Mouse (Mus musculus): ENCODE results near the gene Ptprcap. TPM values are rescaled to one million over a fixed set of nuclear protein-coding genes. Genes with fewer than 3 reads are reported as not detected.

The Ptprcap gene
- polyA plus RNA-seq, 1 experiment from 2014 or later: 0.68 TPM

DNA sequence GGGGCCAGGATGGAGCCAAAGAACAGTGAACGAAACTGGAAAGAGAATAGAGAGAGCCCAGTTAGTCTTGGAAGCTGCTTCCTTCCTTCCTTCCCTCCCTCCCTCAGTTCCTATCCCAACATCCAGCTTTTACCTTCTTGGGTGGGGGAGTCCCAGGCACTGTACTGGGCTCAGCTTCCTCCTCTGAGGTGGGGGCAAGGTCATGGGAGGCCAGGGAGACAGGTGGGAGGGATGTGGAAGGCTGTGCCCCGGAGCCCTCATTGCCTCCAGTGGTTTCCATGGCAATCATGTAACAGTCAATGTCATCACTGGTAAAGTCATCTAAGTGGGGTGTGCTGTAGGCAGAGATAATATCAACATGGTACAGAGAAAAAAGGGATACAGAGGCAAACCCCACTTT is 42.6 kb downstream of the Ptprcap start:
- Histone ChIP-seq H3K4me3 (replicated peaks; ENCODE audit: low read length) (no peak overlapping the region), H3K4me1 (replicated peaks; ENCODE audit: control insufficient read depth, insufficient read depth, low read length) (peaks cover 21% of the 10 kb centered on the region), H3K4me2 (replicated peaks) (no peak overlapping the region), H3K36me3 (replicated peaks; ENCODE audit: control insufficient read depth, insufficient read depth) (peaks cover 44% of the 10 kb centered on the region), H3K27ac (no peak overlapping the region), H3K27me3 (ENCODE audit: control insufficient read depth, insufficient read depth, low read length) (no peaks in the 10 kb centered on the region), H3K9me3 (ENCODE audit: control insufficient read depth, low read length) (no peaks in the 10 kb centered on the region), H3K9ac (no peak overlapping the region)
- no peak for ATAC-seq (ENCODE audit: low FRiP score)
- 50% methylated on average over 2 of the region's 2 CpGs for WGBS
- DNase-seq (ENCODE audit: low spot score): no peak

DNA sequence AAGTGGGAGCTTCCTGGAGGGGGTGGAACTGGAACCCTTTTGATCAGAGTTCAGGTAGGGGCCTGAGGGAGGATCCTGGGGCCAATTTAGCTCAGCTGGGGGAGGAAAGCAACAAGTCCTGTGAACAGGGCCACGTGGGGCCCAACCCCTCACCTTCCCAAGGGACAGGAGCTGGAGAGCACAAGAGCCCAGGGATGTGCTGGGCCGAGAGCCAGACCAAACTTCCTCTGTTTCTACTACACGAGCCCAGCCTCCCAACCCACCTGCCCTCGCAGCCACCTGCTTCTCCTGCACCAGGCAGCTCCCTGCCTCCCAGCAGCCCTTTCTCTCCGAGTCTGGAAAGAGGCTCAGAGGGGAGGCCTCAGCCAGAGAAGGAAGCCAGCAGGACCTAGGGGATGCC is 43.1 kb downstream of the Ptprcap start:
- no peaks in the 10 kb centered on the region for H3K9me3 ChIP-seq (ENCODE audit: control insufficient read depth, low read length)
- DNase-seq (ENCODE audit: low spot score): no peak
- H3K4me2 ChIP-seq (replicated peaks): no peak overlapping the region
- no peak overlapping the region for H3K27ac ChIP-seq
- no peaks in the 10 kb centered on the region for H3K27me3 ChIP-seq (ENCODE audit: control insufficient read depth, insufficient read depth, low read length)
- no peak overlapping the region for H3K9ac ChIP-seq
- no peak for ATAC-seq (ENCODE audit: low FRiP score)
- 57% methylated on average over 5 of the region's 5 CpGs for WGBS
- no peak overlapping the region for H3K4me3 ChIP-seq (replicated peaks; ENCODE audit: low read length)
- H3K4me1 ChIP-seq (replicated peaks; ENCODE audit: control insufficient read depth, insufficient read depth, low read length): peaks cover 22% of the 10 kb centered on the region
- H3K36me3 ChIP-seq (replicated peaks; ENCODE audit: control insufficient read depth, insufficient read depth): peaks cover 44% of the 10 kb centered on the region

GRCm38 (mm10) chr19:4197180-4197579 is 43.8 kb downstream of the Ptprcap start:
- ATAC-seq (ENCODE audit: low FRiP score): no peak
- peaks cover 44% of the 10 kb centered on the region for H3K36me3 ChIP-seq (replicated peaks; ENCODE audit: control insufficient read depth, insufficient read depth)
- WGBS: 73% methylated on average over 3 of the region's 3 CpGs

GRCm38 (mm10) chr19:4201291-4201909 is 48.0 kb downstream of the Ptprcap start, which contains the start of gene Rad9a:
Gene Rad9a (minus strand): TSS chr19:4201662.
- peak within 1 kb of the TSS; percentile 95 for H3K4me2 ChIP-seq (replicated peaks)
- peak within 1 kb of the TSS; percentile 47; the same call in 1 of the 2 replicates for H3K27ac ChIP-seq
- peak within 1 kb of the TSS; percentile 76 for H3K9ac ChIP-seq
- H3K36me3 ChIP-seq (replicated peaks; ENCODE audit: control insufficient read depth, insufficient read depth): peaks cover 12% of the 10 kb centered on the region
- H3K4me1 ChIP-seq (replicated peaks; ENCODE audit: control insufficient read depth, insufficient read depth, low read length): peaks cover 22% of the 10 kb centered on the region
- no peaks in the 10 kb centered on the region for H3K9me3 ChIP-seq (ENCODE audit: control insufficient read depth, low read length)
- WGBS: under 1% methylated on average over 34 of the region's 34 CpGs
- peak within 1 kb of the TSS; percentile 61 for H3K4me3 ChIP-seq (replicated peaks; ENCODE audit: low read length)
- H3K27me3 ChIP-seq (ENCODE audit: control insufficient read depth, insufficient read depth, low read length): peaks cover 7% of the 10 kb centered on the region; the same call in 1 of the 2 replicates
- ATAC-seq (ENCODE audit: low FRiP score) (peak; percentile 90), DNase-seq (ENCODE audit: low spot score) (peak; percentile 96)

More at GRCm38 (mm10) chr19:4197180-4197579, 43.8 kb downstream of the Ptprcap start:
- Histone ChIP-seq H3K4me2 (replicated peaks) (no peak overlapping the region), H3K27me3 (ENCODE audit: control insufficient read depth, insufficient read depth, low read length) (no peaks in the 10 kb centered on the region), H3K4me3 (replicated peaks; ENCODE audit: low read length) (no peak overlapping the region), H3K9ac (no peak overlapping the region), H3K4me1 (replicated peaks; ENCODE audit: control insufficient read depth, insufficient read depth, low read length) (peaks cover 28% of the 10 kb centered on the region), H3K27ac (no peak overlapping the region), H3K9me3 (ENCODE audit: control insufficient read depth, low read length) (no peaks in the 10 kb centered on the region)
- no peak for DNase-seq (ENCODE audit: low spot score)

GRCm38 (mm10) chr19:4202149-4202548 is 48.7 kb downstream of the Ptprcap start:
- DNase-seq (ENCODE audit: low spot score): no peak
- H3K27ac ChIP-seq: peak overlapping the region; percentile 18; the same call in 1 of the 2 replicates
- peaks cover 4% of the 10 kb centered on the region for H3K36me3 ChIP-seq (replicated peaks; ENCODE audit: control insufficient read depth, insufficient read depth)
- H3K4me2 ChIP-seq (replicated peaks): peak overlapping the region; percentile 95
- peak; percentile 10; the same call in 1 of the 2 replicates for ATAC-seq (ENCODE audit: low FRiP score)
- H3K9me3 ChIP-seq (ENCODE audit: control insufficient read depth, low read length): no peaks in the 10 kb centered on the region
- H3K4me3 ChIP-seq (replicated peaks; ENCODE audit: low read length): peak overlapping the region; percentile 61
- H3K9ac ChIP-seq: peak overlapping the region; percentile 74
- H3K27me3 ChIP-seq (ENCODE audit: control insufficient read depth, insufficient read depth, low read length): peaks cover 7% of the 10 kb centered on the region; the same call in 1 of the 2 replicates
- WGBS: 35% methylated on average over 7 of the region's 7 CpGs
- peaks cover 22% of the 10 kb centered on the region for H3K4me1 ChIP-seq (replicated peaks; ENCODE audit: control insufficient read depth, insufficient read depth, low read length)

GRCm38 (mm10) chr19:4203148-4203547 is 49.7 kb downstream of the Ptprcap start:
- H3K27ac ChIP-seq: no peak overlapping the region
- DNase-seq (ENCODE audit: low spot score): no peak
- 67% methylated on average over 3 of the region's 3 CpGs for WGBS
- peak overlapping the region; percentile 95; the same call in 1 of the 2 replicates for H3K4me2 ChIP-seq (replicated peaks)
- ATAC-seq (ENCODE audit: low FRiP score): no peak
- peaks cover 22% of the 10 kb centered on the region for H3K4me1 ChIP-seq (replicated peaks; ENCODE audit: control insufficient read depth, insufficient read depth, low read length)
- no peak overlapping the region for H3K4me3 ChIP-seq (replicated peaks; ENCODE audit: low read length)
- no peaks in the 10 kb centered on the region for H3K36me3 ChIP-seq (replicated peaks; ENCODE audit: control insufficient read depth, insufficient read depth)
- H3K27me3 ChIP-seq (ENCODE audit: control insufficient read depth, insufficient read depth, low read length): peaks cover 7% of the 10 kb centered on the region; the same call in 1 of the 2 replicates
- no peak overlapping the region for H3K9ac ChIP-seq
- no peaks in the 10 kb centered on the region for H3K9me3 ChIP-seq (ENCODE audit: control insufficient read depth, low read length)

GRCm38 (mm10) chr19:4203604-4204326 is 50.4 kb downstream of the Ptprcap start:
- WGBS: 65% methylated on average over 13 of the region's 13 CpGs
- Histone ChIP-seq H3K27ac (no peak overlapping the region), H3K4me2 (replicated peaks) (no peak overlapping the region), H3K9me3 (ENCODE audit: control insufficient read depth, low read length) (no peaks in the 10 kb centered on the region), H3K4me1 (replicated peaks; ENCODE audit: control insufficient read depth, insufficient read depth, low read length) (peaks cover 22% of the 10 kb centered on the region), H3K9ac (no peak overlapping the region), H3K4me3 (replicated peaks; ENCODE audit: low read length) (no peak overlapping the region), H3K27me3 (ENCODE audit: control insufficient read depth, insufficient read depth, low read length) (peaks cover 7% of the 10 kb centered on the region; the same call in 1 of the 2 replicates), H3K36me3 (replicated peaks; ENCODE audit: control insufficient read depth, insufficient read depth) (no peaks in the 10 kb centered on the region)
- ATAC-seq (ENCODE audit: low FRiP score) (no peak), DNase-seq (ENCODE audit: low spot score) (no peak)

GRCm38 (mm10) chr19:4204889-4205288 is 51.5 kb downstream of the Ptprcap start:
- Histone ChIP-seq H3K9me3 (ENCODE audit: control insufficient read depth, low read length) (no peaks in the 10 kb centered on the region), H3K27ac (no peak overlapping the region), H3K4me3 (replicated peaks; ENCODE audit: low read length) (no peak overlapping the region), H3K36me3 (replicated peaks; ENCODE audit: control insufficient read depth, insufficient read depth) (no peaks in the 10 kb centered on the region), H3K9ac (no peak overlapping the region), H3K4me2 (replicated peaks) (no peak overlapping the region), H3K4me1 (replicated peaks; ENCODE audit: control insufficient read depth, insufficient read depth, low read length) (peaks cover 22% of the 10 kb centered on the region), H3K27me3 (ENCODE audit: control insufficient read depth, insufficient read depth, low read length) (peaks cover 7% of the 10 kb centered on the region; the same call in 1 of the 2 replicates)
- 66% methylated on average over 4 of the region's 4 CpGs for WGBS
- DNase-seq (ENCODE audit: low spot score): no peak
- no peak for ATAC-seq (ENCODE audit: low FRiP score)

Data from hindbrain, embryonic 14.5 days (tissue).